Mouse (Mus musculus) left cerebral cortex, postnatal 4 days (tissue): Measurements from ENCODE around the gene Mrpl38. TPM values are rescaled to one million over a fixed set of nuclear protein-coding genes. Genes with fewer than 3 reads are reported as not detected.

Experiments used
- DNase-seq: peaks from one replicate; pipeline ENCODE4 v3.0.0-alpha.2; 2022
- intact Hi-C: fragments of 180-260 bp; cut with DNase I; formaldehyde crosslinking; loops from one replicate; pipeline ENCODE4 v1.15.1; 2025
- total RNA-seq, 2 experiments: library from RNA; stranded (reverse); gene quantifications; 2 replicates each; pipeline ENCODE4 v1.2.3; 2021

The Mrpl38 gene
- total RNA-seq, 2 experiments from 2014 or later: 52.2 to 54.0 TPM

- intact Hi-C loops: no loop called here
- DNase-seq: no peak
Observed at GRCm38 (mm10) chr11:116117241-116117640, 21.4 kb downstream of the Mrpl38 start.

DNA sequence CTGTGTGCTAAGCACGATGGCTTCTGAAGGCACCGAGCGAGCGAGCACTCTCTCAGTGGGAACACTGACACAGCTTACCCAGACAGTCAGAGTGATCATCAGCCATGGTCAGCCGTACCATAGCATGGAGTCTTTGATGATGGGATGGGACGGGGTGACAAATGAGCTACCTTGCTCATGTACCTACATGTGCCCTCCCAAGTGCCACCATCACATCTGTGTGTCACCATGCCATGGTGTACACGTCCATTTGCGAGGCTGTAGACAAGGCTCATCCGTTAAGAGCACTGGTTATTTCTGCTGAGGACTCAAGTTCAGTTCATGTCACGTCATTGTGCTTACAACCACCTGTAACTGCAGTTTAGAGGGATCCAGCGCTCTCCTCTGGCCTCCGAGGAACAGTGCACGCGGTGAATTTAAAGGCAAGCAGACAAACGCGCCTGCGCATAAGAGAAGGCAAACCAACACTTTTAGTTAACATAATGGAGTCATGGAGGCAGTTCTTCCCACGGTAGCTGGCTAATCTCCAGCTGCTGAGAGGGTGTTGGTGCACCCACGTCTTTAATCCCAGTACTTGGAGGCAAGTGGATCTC lies 27.0 kb downstream of the Mrpl38 start:
- DNase-seq: no peak
- intact Hi-C loops: no loop called here

DNA sequence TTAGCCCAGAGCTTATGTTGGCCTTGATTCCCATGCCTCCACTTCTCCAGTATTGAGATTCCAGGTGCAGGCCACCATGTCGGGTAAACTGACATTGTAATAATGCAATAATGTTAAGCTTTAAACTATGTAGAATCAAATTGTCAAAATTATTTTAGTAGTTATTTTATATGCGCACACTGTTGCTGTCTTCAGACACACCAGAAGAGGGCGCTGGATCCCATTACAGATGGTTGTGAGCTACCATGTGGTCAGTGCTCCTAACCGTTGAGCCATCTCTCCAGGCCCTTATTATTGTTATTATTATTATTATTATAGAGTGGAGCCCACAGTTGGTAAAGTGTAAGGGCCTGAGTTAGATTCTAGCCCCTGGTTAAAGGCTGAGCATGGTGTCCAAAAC lies 27.6 kb downstream of the Mrpl38 start:
- no peak for DNase-seq
- intact Hi-C loops: no loop called here

- intact Hi-C loops: no loop called here
Observed at GRCm38 (mm10) chr11:116110540-116110939, 28.1 kb downstream of the Mrpl38 start.

DNA sequence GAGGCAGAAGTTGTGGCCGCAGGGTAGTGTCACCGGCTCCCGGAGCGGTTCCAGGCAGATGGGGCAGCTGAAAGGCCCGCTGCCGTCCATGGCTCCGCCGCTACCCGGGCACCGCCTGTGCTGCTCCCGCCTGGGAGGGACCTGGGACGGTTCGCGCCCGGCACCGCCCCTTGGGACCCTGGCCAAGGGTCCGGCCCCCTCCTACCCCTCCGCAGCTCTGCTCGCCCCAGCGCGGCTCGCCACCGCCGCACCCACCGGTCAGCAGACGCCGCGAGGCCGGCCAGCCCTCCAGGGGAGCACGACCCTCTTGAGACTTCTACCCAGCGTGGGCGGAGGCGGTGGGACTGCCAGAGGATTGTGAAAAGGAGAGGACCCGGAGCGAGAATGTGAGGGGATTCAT lies 28.5 kb downstream of the Mrpl38 start:
- DNase-seq: peak; percentile 39
- intact Hi-C loops: no loop called here

More at GRCm38 (mm10) chr11:116110540-116110939, 28.1 kb downstream of the Mrpl38 start:
- DNase-seq: no peak

- DNase-seq: no peak
- intact Hi-C loops: no loop called here
Observed at GRCm38 (mm10) chr11:116109441-116110081, 29.1 kb downstream of the Mrpl38 start.

DNA sequence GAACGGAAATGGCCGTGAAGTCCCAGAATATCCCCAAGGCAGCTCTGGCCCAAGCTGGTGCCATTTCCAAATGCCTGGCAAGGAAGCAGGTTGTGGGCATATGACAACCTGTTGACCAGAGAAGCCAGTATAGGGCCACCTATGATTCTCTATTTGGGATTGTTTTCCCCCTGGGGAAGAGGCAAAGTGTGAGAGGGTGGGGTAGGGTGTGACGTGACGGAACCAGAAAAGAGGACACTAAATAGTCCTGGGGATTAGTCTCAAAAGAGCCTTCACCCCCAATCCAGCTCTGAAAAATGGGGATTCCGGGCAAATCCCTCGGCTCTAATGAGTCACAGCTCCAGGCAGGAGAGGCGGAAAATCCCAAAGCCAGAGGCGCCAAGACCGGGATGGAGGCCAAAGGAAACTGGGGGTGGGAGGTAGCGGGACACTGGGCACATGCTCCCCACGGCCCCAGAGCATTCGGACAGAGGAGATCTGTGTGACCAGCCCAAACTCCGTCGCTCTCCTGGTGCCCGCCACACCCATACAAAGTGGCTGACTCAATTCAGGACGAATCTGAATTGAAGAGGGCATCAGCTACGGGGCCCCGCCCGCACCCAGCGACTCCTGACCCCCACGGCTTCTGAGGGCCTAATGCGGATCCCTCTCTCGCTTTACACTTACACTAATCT lies 30.1 kb downstream of the Mrpl38 start:
- no peak for DNase-seq
- intact Hi-C loops: no loop called here

DNA sequence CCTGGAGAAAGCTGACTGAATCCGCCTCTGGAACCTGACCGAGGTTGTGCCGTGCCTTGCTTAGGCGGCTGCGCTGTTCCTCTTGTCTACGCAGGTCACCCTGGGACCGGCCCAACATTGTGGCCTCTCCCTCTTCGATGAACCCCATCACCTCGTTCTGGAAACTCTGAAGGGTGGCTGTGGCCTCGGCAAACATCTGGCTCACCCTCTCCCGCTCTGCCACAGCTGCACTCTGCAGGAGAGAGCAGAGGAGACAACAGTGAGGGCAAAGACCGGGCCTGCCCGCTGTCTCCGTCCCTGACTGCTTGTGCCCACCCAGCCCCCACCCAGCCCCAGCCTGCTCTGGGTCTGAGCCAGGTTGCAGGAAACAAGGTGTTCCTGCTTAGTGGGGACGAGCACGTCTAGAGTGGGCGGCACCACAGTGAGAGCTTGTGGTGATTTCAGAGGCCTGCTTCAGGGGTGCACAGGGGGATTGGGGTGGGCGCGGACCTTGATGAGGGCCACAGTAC lies 30.8 kb downstream of the Mrpl38 start:
- intact Hi-C loops: no loop called here
- no peak for DNase-seq

DNA sequence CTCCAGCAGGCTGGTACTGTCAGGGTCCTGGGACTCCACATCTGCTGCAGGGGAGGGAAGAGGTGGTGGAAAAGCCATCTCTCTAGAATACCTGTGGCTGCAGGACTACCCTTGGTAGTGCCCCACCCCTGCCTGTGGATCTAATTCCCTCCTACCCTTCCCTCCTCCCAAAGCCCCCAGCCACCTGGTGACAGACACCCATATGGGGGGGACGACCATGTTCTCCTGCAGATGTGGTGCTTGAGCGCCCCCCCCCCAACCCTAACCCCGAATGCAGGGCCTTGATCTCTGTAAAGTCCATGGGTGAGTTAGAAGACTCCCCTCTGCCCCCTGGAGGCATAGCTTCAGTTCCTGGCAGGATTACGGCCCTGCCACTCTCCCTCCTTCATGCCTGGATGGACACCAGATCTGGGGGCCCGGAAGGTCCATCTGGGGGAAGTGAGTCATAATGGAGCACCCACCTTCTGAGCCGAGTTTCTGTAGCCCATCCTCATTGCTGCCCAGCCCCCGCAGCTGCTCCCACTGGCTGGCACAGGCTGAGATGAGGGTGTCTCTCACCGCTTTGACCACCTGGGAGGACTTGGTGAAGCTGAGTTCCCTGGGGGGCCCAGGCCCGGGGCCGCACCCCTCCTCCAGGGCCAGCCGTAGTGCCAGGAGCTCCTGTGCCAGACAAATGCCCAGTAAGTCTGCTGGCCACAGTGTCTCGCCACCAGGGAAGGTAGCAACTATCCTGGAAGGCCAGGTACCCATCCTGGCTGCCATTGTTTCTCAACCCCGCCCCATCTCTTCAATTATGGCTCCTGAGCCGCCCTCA lies 31.5 kb downstream of the Mrpl38 start:
- intact Hi-C loops: no loop called here
- no peak for DNase-seq

DNA sequence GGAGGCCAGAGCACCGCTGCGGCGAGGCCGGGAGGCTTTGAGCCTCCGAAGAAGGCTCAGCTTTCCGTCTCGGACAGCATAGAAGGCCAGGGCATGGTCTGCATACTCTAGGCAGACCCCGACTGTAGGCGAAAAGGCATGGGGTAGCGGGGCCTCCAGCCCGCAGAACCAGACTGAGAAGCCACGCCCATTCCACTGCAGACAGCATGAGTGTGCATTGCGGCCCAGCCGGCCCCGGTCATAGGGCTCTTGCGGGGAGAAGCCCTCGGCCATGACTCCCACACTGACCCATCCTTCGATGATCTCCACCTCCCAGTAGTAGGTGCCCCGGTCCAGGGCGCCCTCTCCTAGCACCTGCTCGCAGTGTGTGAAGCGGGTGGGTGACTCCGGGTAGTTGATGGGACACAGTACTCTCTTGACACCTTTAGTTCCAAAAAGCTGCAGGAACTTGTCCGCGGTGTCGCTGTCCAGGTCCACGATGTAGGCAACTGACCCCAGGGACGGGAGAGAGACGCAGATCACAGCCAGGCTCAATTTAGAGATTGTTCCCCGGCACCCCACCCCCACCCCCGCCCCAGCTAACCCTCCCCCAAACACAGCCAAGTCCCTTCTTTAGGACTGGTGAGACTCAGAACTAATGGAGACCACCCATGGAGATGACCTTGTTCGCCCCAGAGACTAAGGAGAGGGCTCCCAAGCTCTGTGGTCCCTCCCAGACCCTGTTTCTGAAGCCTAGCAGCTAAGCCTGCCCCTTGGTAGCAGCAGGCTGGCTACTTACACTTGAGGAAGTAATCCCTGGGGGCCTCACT lies 32.3 kb downstream of the Mrpl38 start:
- intact Hi-C loops: no loop called here

DNA sequence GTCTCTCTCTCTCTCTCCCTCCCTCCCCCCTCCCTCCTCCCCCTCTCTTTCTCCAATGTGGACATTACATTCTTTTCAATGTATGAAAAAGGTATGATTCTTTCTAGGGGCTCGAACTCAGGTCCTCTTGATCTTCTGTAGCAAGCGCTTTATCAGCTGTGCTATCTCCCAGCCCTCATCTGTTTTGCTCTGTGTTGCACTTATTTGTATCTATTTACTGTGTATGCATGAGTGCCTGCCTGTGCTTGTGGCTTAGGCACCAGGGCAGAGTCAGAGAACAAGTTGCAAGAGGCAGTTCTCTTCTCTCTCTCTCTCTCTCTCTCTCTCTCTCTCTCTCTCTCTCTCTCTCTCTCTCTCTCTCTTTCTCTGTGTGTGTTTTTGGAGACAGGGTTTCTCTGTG lies 33.6 kb downstream of the Mrpl38 start:
- DNase-seq: no peak
- intact Hi-C loops: no loop called here

More for the DNA sequence above, 32.3 kb downstream of the Mrpl38 start:
- no peak for DNase-seq

- no peak for DNase-seq
- intact Hi-C loops: no loop called here
Observed at GRCm38 (mm10) chr11:116104006-116104646, 34.5 kb downstream of the Mrpl38 start.

- no peak for DNase-seq
- intact Hi-C loops: no loop called here
Observed at GRCm38 (mm10) chr11:116103572-116103971, 35.1 kb downstream of the Mrpl38 start.

DNA sequence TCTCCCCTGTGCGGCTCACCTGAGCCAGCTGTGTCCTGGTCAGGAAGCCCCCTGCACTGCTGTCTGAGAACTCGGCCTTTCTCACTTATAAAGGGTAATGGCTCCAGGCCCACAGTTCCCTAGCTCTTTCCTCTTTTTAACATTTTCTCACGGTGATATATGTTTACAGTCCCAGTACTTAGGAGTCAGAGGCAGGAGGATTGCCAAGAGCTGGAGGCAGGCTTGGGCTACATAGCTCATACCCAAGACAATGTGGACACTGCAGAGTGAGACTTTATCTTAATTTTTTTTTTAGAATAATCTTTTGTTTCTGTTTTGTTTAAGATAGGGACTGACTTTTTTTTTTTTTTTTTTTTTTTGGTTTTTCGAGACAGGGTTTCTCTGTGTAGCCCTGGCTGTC lies 36.2 kb downstream of the Mrpl38 start:
- no peak for DNase-seq
- intact Hi-C loops: no loop called here

GRCm38 (mm10) chr11:116101931-116102381 lies 36.7 kb downstream of the Mrpl38 start:
- intact Hi-C loops: no loop called here
- peak; percentile 52 for DNase-seq

GRCm38 (mm10) chr11:116100839-116101238 lies 37.8 kb downstream of the Mrpl38 start:
- intact Hi-C loops: no loop called here
- no peak for DNase-seq

GRCm38 (mm10) chr11:116100385-116100784 lies 38.3 kb downstream of the Mrpl38 start:
- no peak for DNase-seq
- intact Hi-C loops: no loop called here

GRCm38 (mm10) chr11:116099462-116099861 lies 39.2 kb downstream of the Mrpl38 start:
- no peak for DNase-seq
- intact Hi-C loops: no loop called here

GRCm38 (mm10) chr11:116098711-116099460 lies 39.8 kb downstream of the Mrpl38 start:
- intact Hi-C loops: no loop called here
- no peak for DNase-seq
